Mouse (Mus musculus) hindbrain, postnatal 0 days (tissue): ENCODE measurements around the gene Kcnk13. TPM values are rescaled to one million over a fixed set of nuclear protein-coding genes. Genes with fewer than 3 reads are reported as not detected.

Source experiments
- ATAC-seq: fragments of 200-750 bp; cut with Nextera tagmentation; 2 replicates; pipeline ENCODE4 v1.8.0; 2017; ENCODE audit warnings: mild to moderate bottlenecking, moderate TSS enrichment, moderate library complexity
- DNase-seq: peaks from one replicate; pipeline ENCODE4 v3.0.0-alpha.2; 2015; ENCODE audit warnings: low spot score
- H3K27ac ChIP-seq: fragments of 300-500 bp; sonication (generic); 2 replicates; pipeline ENCODE4 v1.5.1; 2014; ENCODE audit warnings: mild to moderate bottlenecking
- H3K27me3 ChIP-seq: fragments of 300-500 bp; sonication (generic); 2 replicates; pipeline ENCODE4 v1.6.1; 2014; ENCODE audit warnings: low read length, mixed read lengths; ENCODE audit not compliant: insufficient read depth
- H3K36me3 ChIP-seq: fragments of 300-500 bp; sonication (generic); 2 replicates; pipeline ENCODE4 v1.6.1; 2014; ENCODE audit warnings: low read length, mixed read lengths; ENCODE audit not compliant: insufficient read depth
- H3K4me1 ChIP-seq: fragments of 300-500 bp; sonication (generic); 2 replicates; pipeline ENCODE4 v1.6.1; 2014; ENCODE audit warnings: antibody characterized with exemption, low read length, mixed read lengths; ENCODE audit not compliant: insufficient read depth
- H3K4me2 ChIP-seq: fragments of 300-500 bp; sonication (generic); 2 replicates; pipeline ENCODE4 v1.6.1; 2014; ENCODE audit warnings: low read depth, mild to moderate bottlenecking, low read length, moderate library complexity, mixed read lengths
- H3K4me3 ChIP-seq: fragments of 300-500 bp; sonication (generic); 2 replicates; pipeline ENCODE4 v1.5.1; 2014; ENCODE audit warnings: low read length
- H3K9ac ChIP-seq: fragments of 300-500 bp; sonication (generic); replicated peaks from 2 replicates; pipeline ENCODE4 v1.6.1; 2014; ENCODE audit warnings: mild to moderate bottlenecking, low read length, moderate library complexity, mixed read lengths
- H3K9me3 ChIP-seq: fragments of 300-500 bp; sonication (generic); 2 replicates; pipeline ENCODE4 v1.6.1; 2016; ENCODE audit warnings: low read length, mixed read lengths
- CTCF ChIP-seq: IDR thresholded peaks from 2 replicates; pipeline ENCODE4 v1.5.1; 2016; ENCODE audit warnings: antibody characterized with exemption, control low read depth, low read depth
- WGBS: fragments of 180-500 bp; shearing (Covaris S2); extraction: QIAGEN DNeasy Blood & Tissue Kit; methylation state at CpG from one replicate; pipeline ENCODE4 v1.1.7; 2014; 5-methylcytosine and 5-hydroxymethylcytosine counted together
- polyA plus RNA-seq: library from polyadenylated mRNA; unstranded; fragments of >200 nt; fragmentation: Nextera tagmentation; extraction: Ambion mirVana; gene quantifications from 2 replicates; pipeline ENCODE4 v1.2.1, GENCODE M21; 2015
- total RNA-seq: library from RNA; depleted of rRNA; stranded (reverse); fragments of >200 nt; gene quantifications from 2 replicates; pipeline ENCODE4 v1.2.3, GENCODE M21; 2014

Kcnk13 gene
- total and polyA plus RNA-seq, 2 experiments from 2014 or later: 1.8 to 1.9 TPM

DNA sequence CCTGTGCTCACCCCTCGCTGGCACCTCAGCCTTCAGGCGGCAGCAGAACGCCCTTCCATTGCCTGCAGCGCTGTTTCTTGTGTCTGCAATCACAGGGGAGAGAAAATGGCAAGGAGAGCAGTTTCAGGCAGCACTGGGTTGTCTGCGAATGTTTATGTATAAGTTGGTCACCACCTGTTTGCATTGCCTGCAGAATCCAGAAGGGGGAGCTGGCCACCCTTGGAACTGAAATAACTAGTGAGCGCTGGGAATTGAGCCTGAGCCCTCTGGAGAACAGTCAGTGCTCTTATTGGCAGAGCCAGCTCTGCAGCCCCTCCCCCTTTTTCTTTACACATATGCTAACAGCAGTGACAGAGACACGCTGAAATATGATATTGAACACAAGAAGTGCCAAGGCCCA, 8.5 kb downstream of the Kcnk13 start:
- ATAC-seq: no peak
- Histone ChIP-seq H3K4me1 (no peaks in the 10 kb centered on the region), H3K4me2 (no peak overlapping the region), H3K27ac (no peak overlapping the region), H3K9ac (no peak overlapping the region), H3K4me3 (no peak overlapping the region), H3K9me3 (no peaks in the 10 kb centered on the region), H3K36me3 (no peaks in the 10 kb centered on the region), H3K27me3 (0 out of 2 replicates have a peak, but pooled peaks cover 4% of the 10 kb centered on the region)
- DNase-seq: no peak
- 58% methylated on average over 7 of the region's 7 CpGs for WGBS
- TF ChIP-seq CTCF: no peak

DNA sequence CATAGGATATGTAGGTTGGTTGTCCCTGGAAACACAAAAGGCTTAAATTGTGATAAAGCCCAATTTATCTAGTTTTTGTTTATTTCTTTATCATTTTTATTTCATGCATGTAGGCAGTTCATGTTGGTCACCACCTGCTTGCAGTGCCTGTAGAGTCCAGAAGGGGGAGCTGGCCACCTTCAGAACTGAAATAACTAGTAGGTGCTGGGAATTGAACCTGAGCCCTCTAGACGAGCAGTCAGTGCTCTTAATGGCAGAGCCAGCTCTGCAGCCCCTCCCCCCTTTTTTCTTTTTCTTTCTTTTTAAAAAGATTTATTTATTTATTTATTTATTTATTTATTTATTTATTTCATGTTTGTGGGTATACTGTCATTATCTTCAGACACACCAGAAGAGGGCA, 9.4 kb downstream of the Kcnk13 start:
- H3K9me3 ChIP-seq: no peaks in the 10 kb centered on the region
- 85% methylated on average over 1 of the region's 1 CpGs for WGBS
- DNase-seq (no peak), ATAC-seq (no peak)
- 0 out of 2 replicates have a peak, but pooled peaks cover 4% of the 10 kb centered on the region for H3K27me3 ChIP-seq
- no peaks in the 10 kb centered on the region for H3K4me1 ChIP-seq
- no peak overlapping the region for H3K9ac ChIP-seq
- H3K36me3 ChIP-seq: no peaks in the 10 kb centered on the region
- no peak overlapping the region for H3K4me2 ChIP-seq
- no peak overlapping the region for H3K27ac ChIP-seq
- TF ChIP-seq CTCF: peak; percentile 30
- H3K4me3 ChIP-seq: no peak overlapping the region

DNA sequence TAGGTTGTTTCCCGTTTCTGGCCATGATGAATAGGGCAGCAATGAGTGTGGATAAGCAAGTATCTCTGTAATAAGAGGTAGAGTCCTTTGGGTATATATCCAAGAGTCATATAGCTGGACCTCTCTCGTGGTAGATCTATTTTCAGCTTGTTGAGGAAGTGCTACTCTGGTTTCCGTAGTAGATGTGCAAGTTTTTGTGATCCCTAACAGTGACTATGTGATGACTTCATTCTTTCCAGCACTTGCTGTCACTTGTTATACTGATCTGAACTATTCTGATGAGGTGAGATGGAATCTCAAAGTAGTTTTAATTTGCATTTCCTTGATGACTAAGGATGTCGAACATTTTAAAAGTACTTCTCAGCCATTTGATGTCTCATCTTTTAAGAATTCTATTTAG, 15.2 kb downstream of the Kcnk13 start:
- Histone ChIP-seq H3K9me3 (no peaks in the 10 kb centered on the region), H3K27ac (no peak overlapping the region), H3K27me3 (no peaks in the 10 kb centered on the region), H3K36me3 (no peaks in the 10 kb centered on the region), H3K4me1 (no peaks in the 10 kb centered on the region), H3K4me3 (no peak overlapping the region), H3K4me2 (no peak overlapping the region), H3K9ac (no peak overlapping the region)
- no peak for TF ChIP-seq CTCF
- no peak for DNase-seq
- WGBS: 89% methylated on average over 4 of the region's 4 CpGs
- no peak for ATAC-seq

DNA sequence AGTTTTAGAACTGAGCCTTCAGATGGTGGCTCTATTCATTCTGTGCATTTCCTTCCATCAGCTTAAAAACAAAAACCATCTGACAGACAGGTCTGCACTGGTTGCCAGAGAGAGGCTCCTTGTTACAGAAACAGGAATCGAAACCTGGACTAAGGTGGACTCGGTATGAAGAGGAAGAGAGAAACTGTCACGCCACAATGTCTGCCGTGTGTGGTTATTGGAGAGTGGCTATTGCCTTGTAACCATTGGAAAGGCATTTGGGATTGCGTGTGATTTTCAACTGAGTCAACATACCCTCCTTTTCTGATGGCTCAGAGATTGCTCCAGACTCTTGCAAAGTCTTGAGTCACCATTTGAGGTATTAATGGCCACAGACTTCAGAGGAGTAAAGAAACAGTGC, 22.5 kb downstream of the Kcnk13 start:
- DNase-seq (no peak), ATAC-seq (no peak)
- Histone ChIP-seq H3K36me3 (no peaks in the 10 kb centered on the region), H3K27ac (no peak overlapping the region), H3K9me3 (no peaks in the 10 kb centered on the region), H3K4me3 (no peak overlapping the region), H3K9ac (no peak overlapping the region), H3K27me3 (no peaks in the 10 kb centered on the region), H3K4me2 (no peak overlapping the region), H3K4me1 (no peaks in the 10 kb centered on the region)
- no peak for TF ChIP-seq CTCF
- WGBS: 93% methylated on average over 5 of the region's 5 CpGs

DNA sequence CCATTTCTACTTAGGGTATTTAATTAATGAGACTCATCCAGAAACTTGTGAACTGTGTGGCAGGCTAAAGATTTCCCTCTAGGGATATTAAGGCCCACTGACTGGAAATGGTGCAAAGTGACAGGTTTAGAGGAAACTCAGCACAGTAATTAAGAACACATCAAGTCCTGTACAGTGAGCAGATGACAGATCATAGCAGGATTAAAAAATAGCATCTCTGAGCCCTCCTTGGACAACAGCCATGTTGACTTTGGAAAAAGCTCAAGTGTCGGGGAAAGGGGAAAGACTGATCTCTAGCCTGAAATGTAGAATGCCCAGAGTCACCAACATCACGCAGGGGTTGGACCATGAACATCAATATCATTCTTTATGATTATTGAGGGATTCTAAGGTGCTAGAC, 23.8 kb downstream of the Kcnk13 start:
- Histone ChIP-seq H3K4me2 (no peak overlapping the region), H3K9ac (no peak overlapping the region), H3K27ac (no peak overlapping the region), H3K36me3 (no peaks in the 10 kb centered on the region), H3K9me3 (no peaks in the 10 kb centered on the region), H3K27me3 (no peaks in the 10 kb centered on the region), H3K4me3 (no peak overlapping the region), H3K4me1 (no peaks in the 10 kb centered on the region)
- no peak for TF ChIP-seq CTCF
- ATAC-seq (peak; percentile 80), DNase-seq (peak; percentile 70)
- 56% methylated on average over 2 of the region's 2 CpGs for WGBS

DNA sequence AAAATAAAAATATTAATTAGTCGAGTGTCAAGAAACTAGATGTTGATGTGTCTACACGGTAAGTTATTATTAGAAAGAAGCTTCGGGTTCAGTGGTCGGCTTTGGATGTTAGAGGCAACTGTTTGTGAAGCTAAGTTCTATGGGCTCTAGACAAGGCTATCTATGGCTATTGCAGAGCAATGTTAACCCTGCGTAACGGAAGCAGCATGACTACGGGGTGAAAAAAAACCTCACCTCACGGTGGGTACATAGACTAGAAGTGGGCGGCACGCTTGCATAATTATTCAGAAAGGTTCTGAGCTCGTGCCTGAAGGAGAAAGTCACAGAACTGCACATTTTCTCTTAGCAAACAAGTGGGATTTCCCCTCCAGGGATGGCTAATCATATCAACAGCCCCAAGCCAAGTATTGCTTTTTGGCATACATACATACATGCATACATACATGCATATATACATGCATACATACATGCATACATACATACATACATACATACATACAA, 28.1 kb downstream of the Kcnk13 start:
- Histone ChIP-seq H3K4me1 (no peaks in the 10 kb centered on the region), H3K9me3 (no peaks in the 10 kb centered on the region), H3K36me3 (no peaks in the 10 kb centered on the region), H3K27me3 (no peaks in the 10 kb centered on the region), H3K9ac (no peak overlapping the region), H3K4me2 (no peak overlapping the region), H3K4me3 (no peak overlapping the region), H3K27ac (no peak overlapping the region)
- TF ChIP-seq CTCF: no peak
- DNase-seq (no peak), ATAC-seq (no peak)
- WGBS: 91% methylated on average over 11 of the region's 11 CpGs

DNA sequence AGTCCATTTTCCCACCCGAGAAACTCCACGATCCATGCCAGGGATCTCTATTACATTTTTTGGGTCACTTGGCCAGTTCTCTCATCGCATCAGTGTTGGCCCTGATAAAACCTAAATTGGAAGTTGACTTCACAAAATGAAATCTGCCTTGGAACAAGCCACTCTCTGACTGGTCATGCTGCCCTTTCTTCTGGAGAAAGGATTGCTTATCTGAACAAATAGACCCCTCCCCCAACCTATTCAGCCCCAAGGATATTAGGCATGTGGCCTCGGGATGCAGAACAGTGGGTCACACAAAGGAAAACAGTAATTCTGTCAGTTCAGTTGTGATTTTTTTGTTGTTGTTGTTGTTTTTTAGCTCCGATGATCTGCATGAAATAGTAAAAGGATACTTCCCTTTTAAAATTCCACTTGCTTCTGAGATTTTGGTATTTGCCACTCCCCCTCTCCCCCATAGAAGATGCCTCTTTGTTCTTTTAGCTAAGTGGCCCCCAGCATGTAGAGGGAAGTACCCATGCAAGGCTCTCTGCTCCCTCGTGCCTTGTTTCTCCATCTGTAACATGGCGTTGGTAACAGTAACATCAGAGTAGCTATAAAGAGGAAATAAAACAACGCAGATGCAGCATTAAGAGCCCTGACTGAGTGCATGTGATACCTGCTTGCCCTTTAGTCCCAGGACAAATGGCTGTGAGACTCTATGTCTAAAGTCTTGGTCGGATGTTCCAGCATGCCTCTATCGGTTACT, 29.0 kb downstream of the Kcnk13 start:
- no peak overlapping the region for H3K27ac ChIP-seq
- no peak overlapping the region for H3K9ac ChIP-seq
- no peaks in the 10 kb centered on the region for H3K27me3 ChIP-seq
- ATAC-seq (no peak), DNase-seq (no peak)
- no peak overlapping the region for H3K4me2 ChIP-seq
- no peak for TF ChIP-seq CTCF
- no peaks in the 10 kb centered on the region for H3K9me3 ChIP-seq
- WGBS: 77% methylated on average over 10 of the region's 10 CpGs
- H3K4me3 ChIP-seq: no peak overlapping the region
- no peaks in the 10 kb centered on the region for H3K4me1 ChIP-seq
- H3K36me3 ChIP-seq: no peaks in the 10 kb centered on the region
